13 mouse cellular contexts compared by ENCODE assay signal in genomic region chr3:96486064-96486827, GRCm38 (mm10). TPM values are rescaled to one million over a fixed set of nuclear protein-coding genes. Genes with fewer than 3 reads are reported as not detected.
A peak's percentile ranks its signal among the peaks of the same experiment; 100 is the strongest.
DNase-seq lines count a peak whose midpoint lies in the region; ATAC-seq and TF ChIP-seq lines count a peak whose summit lies in the region.
"Not testable (repeated sequence)": the region's sequence is repeated elsewhere in the genome, so short reads cannot be mapped to it uniquely, and the experiment has no call there.
"Had no signal": no experiment of that assay in that cellular context is flagged by ENCODE, and none has a peak within 500 bp of the region (broad histone marks: within the 10 kb centered on the region; RNA-seq: fewer than 3 reads in every experiment).

No protein-coding gene starts in this region.

- not testable (repeated sequence) for H3K4me3 ChIP-seq in forebrain, embryonic 12.5 days (replicated peaks); heart, embryonic 13.5 days; limb, embryonic 14.5 days (replicated peaks; ENCODE audit: low read length); lung, embryonic 16.5 days (ENCODE audit: low read length); midbrain, postnatal 0 days (ENCODE audit: low read depth, low read length); stomach, postnatal 0 days (ENCODE audit: low read depth, low read length)

- not testable (repeated sequence) for TF ChIP-seq CTCF in midbrain, postnatal 0 days (IDR thresholded peaks at IDR 0.05); stomach, postnatal 0 days (IDR thresholded peaks at IDR 0.05; ENCODE audit: low read depth)

- H3K36me3 ChIP-seq in forebrain, embryonic 12.5 days (replicated peaks); heart, embryonic 13.5 days; limb, embryonic 14.5 days (ENCODE audit: control insufficient read depth, insufficient read depth, low read length); lung, embryonic 16.5 days (ENCODE audit: control insufficient read depth, insufficient read depth, low read length); midbrain, postnatal 0 days (ENCODE audit: insufficient read depth, low read length); stomach, postnatal 0 days (ENCODE audit: control insufficient read depth, insufficient read depth, low read length): not testable (repeated sequence)

- not testable (repeated sequence) for H3K4me2 ChIP-seq in forebrain, embryonic 12.5 days; limb, embryonic 14.5 days (replicated peaks; ENCODE audit: low read depth, low read length, severe bottlenecking); lung, embryonic 16.5 days (ENCODE audit: low read depth, low read length); midbrain, postnatal 0 days (ENCODE audit: low read depth, low read length, poor library complexity, severe bottlenecking); stomach, postnatal 0 days (replicated peaks; ENCODE audit: low read depth)
- H3K4me2 ChIP-seq in heart, embryonic 13.5 days = peak overlapping the region; percentile 47

- H3K9me3 ChIP-seq in forebrain, embryonic 12.5 days; heart, embryonic 13.5 days; limb, embryonic 14.5 days (ENCODE audit: control insufficient read depth, low read length); lung, embryonic 16.5 days (ENCODE audit: control insufficient read depth, low read length); midbrain, postnatal 0 days (ENCODE audit: low read length); stomach, postnatal 0 days (ENCODE audit: control insufficient read depth, low read length): not testable (repeated sequence)

- ATAC-seq in activated CD4-positive, CD25-positive, alpha-beta regulatory T cell, adult 4 months = peak; percentile 33
- ATAC-seq in forebrain, embryonic 12.5 days (ENCODE audit: low FRiP score) = peak; percentile 40
- ATAC-seq in heart, embryonic 13.5 days (ENCODE audit: extremely low read depth, insufficient number of reproducible peaks, low FRiP score, low TSS enrichment) = peak; percentile 42
- peak; percentile 42 for ATAC-seq in inflammation-experienced regulatory T-cells, adult 6 months
- ATAC-seq in limb, embryonic 14.5 days (ENCODE audit: low FRiP score, low read depth) = peak; percentile 59
- ATAC-seq in lung, embryonic 16.5 days (ENCODE audit: low read depth) = peak; percentile 62
- peak; percentile 57 for ATAC-seq in midbrain, postnatal 0 days (ENCODE audit: low FRiP score)
- peak; percentile 51 for ATAC-seq in stomach, postnatal 0 days (ENCODE audit: low FRiP score, low TSS enrichment)

- WGBS in forebrain, embryonic 12.5 days = 0% methylated on average over 3 of the region's 34 CpGs
- 3% methylated on average over 4 of the region's 34 CpGs for WGBS in heart, embryonic 13.5 days
- WGBS in limb, embryonic 14.5 days = 0% methylated on average over 4 of the region's 34 CpGs
- 2% methylated on average over 3 of the region's 34 CpGs for WGBS in lung, embryonic 16.5 days
- 5% methylated on average over 3 of the region's 34 CpGs for WGBS in midbrain, postnatal 0 days
- 9% methylated on average over 3 of the region's 34 CpGs for WGBS in stomach, postnatal 0 days

- peaks cover 28% of the 10 kb centered on the region for H3K27me3 ChIP-seq in forebrain, embryonic 12.5 days
- H3K27me3 ChIP-seq in heart, embryonic 13.5 days (replicated peaks); limb, embryonic 14.5 days (ENCODE audit: control insufficient read depth, insufficient read depth, low read length); lung, embryonic 16.5 days (ENCODE audit: control insufficient read depth, insufficient read depth, low read depth, low read length); midbrain, postnatal 0 days (ENCODE audit: insufficient read depth, low read length); stomach, postnatal 0 days (ENCODE audit: control insufficient read depth, insufficient read depth, low read length): not testable (repeated sequence)

- not testable (repeated sequence) for TF ChIP-seq POLR2A in limb, embryonic 14.5 days (IDR thresholded peaks at IDR 0.05; ENCODE audit: borderline replicate concordance, extremely low read depth, insufficient read depth, insufficient read length)

- H3K4me1 ChIP-seq in forebrain, embryonic 12.5 days; limb, embryonic 14.5 days (ENCODE audit: control insufficient read depth, insufficient read depth, low read length); lung, embryonic 16.5 days (replicated peaks; ENCODE audit: control insufficient read depth, insufficient read depth, low read length); midbrain, postnatal 0 days (ENCODE audit: insufficient read depth, low read length); stomach, postnatal 0 days (replicated peaks; ENCODE audit: control insufficient read depth, insufficient read depth): not testable (repeated sequence)
- H3K4me1 ChIP-seq in heart, embryonic 13.5 days = peaks cover 18% of the 10 kb centered on the region

- TF ChIP-seq EP300 in stomach, postnatal 0 days (optimal IDR thresholded peaks at IDR 0.05) = not testable (repeated sequence)

- not testable (repeated sequence) for H3K27ac ChIP-seq in forebrain, embryonic 12.5 days; heart, embryonic 13.5 days (replicated peaks); limb, embryonic 14.5 days (replicated peaks; ENCODE audit: low read depth, low read length); lung, embryonic 16.5 days (ENCODE audit: low read length); midbrain, postnatal 0 days (ENCODE audit: low read depth, low read length); stomach, postnatal 0 days (replicated peaks)

- not testable (repeated sequence) for H3K9ac ChIP-seq in forebrain, embryonic 12.5 days; heart, embryonic 13.5 days; limb, embryonic 14.5 days (ENCODE audit: low read depth, low read length, severe bottlenecking); lung, embryonic 16.5 days (ENCODE audit: low read length); midbrain, postnatal 0 days (replicated peaks; ENCODE audit: low read length, poor library complexity, severe bottlenecking); stomach, postnatal 0 days (ENCODE audit: low read length)

- not testable (repeated sequence) for DNase-seq in limb, embryonic 14.5 days (ENCODE audit: low spot score); midbrain, postnatal 0 days (ENCODE audit: low spot score); stomach, postnatal 0 days (ENCODE audit: low spot score)

RNA-seq across cellular contexts. Expression of gene BC107364, which starts 34.1 kb away (rescaled TPM):
- polyA plus RNA-seq in activated CD4-positive, CD25-positive, alpha-beta regulatory T cell, adult 4 months (2017; shearing (Covaris generic)) = under 1 TPM in 1 of 2 experiments, not detected in 1; 0.32 TPM
- polyA plus RNA-seq in forebrain, embryonic 12.5 days (2016; fragmentation: Nextera tagmentation; extraction: Ambion mirVana) = not detected in 2 replicates
- polyA plus RNA-seq in heart, embryonic 13.5 days (2015; fragmentation: Nextera tagmentation; extraction: Ambion mirVana) = 0.68 and 0.78 TPM in 2 replicates
- polyA plus RNA-seq in inflammation-experienced regulatory T-cells, adult 6 months (2017; shearing (Covaris generic)) = not detected
- 0.10 TPM in 1 of 2 replicates, not detected in the other for polyA plus RNA-seq in limb, embryonic 14.5 days (2012; rRNA removed)
- 0.40 TPM in 1 of 2 replicates, not detected in the other for polyA plus RNA-seq in limb, embryonic 14.5 days (2014; fragmentation: Nextera tagmentation; extraction: Ambion mirVana)
- polyA plus RNA-seq in lung, embryonic 16.5 days (2015; fragmentation: Nextera tagmentation; extraction: Ambion mirVana) = 0.30 and 0.34 TPM in 2 replicates
- total RNA-seq in midbrain, postnatal 0 days (2014; rRNA removed) = not detected in 2 replicates
- not detected in 2 replicates for polyA plus RNA-seq in midbrain, postnatal 0 days (2015; fragmentation: Nextera tagmentation; extraction: Ambion mirVana)
- 0.18 and 0.36 TPM in 2 replicates for polyA plus RNA-seq in stomach, postnatal 0 days (2015; fragmentation: Nextera tagmentation; extraction: Ambion mirVana)
- total RNA-seq: adrenal gland, postnatal 10 days; heart, adult 18-20 months; left cerebral cortex, postnatal 25 days had no signal
- polyA plus RNA-seq: C2C12; frontal cortex, adult 2 months had no signal

RNA-seq across cellular contexts. Expression of gene Hfe2, which starts 38.7 kb away (rescaled TPM):
- not detected for polyA plus RNA-seq in activated CD4-positive, CD25-positive, alpha-beta regulatory T cell, adult 4 months (2017; shearing (Covaris generic))
- 0.54 and 0.84 TPM in 2 replicates for polyA plus RNA-seq in forebrain, embryonic 12.5 days (2016; fragmentation: Nextera tagmentation; extraction: Ambion mirVana)
- polyA plus RNA-seq in heart, embryonic 13.5 days (2015; fragmentation: Nextera tagmentation; extraction: Ambion mirVana) = 7.4 and 7.5 TPM in 2 replicates
- not detected for polyA plus RNA-seq in inflammation-experienced regulatory T-cells, adult 6 months (2017; shearing (Covaris generic))
- polyA plus RNA-seq in limb, embryonic 14.5 days (2012; rRNA removed) = 21.4 and 26.7 TPM in 2 replicates
- polyA plus RNA-seq in limb, embryonic 14.5 days (2014; fragmentation: Nextera tagmentation; extraction: Ambion mirVana) = 14.6 and 20.5 TPM in 2 replicates
- 0.57 and 1.1 TPM in 2 replicates for polyA plus RNA-seq in lung, embryonic 16.5 days (2015; fragmentation: Nextera tagmentation; extraction: Ambion mirVana)
- total RNA-seq in midbrain, postnatal 0 days (2014; rRNA removed) = 2.0 and 2.1 TPM in 2 replicates
- 2.0 and 2.7 TPM in 2 replicates for polyA plus RNA-seq in midbrain, postnatal 0 days (2015; fragmentation: Nextera tagmentation; extraction: Ambion mirVana)
- polyA plus RNA-seq in stomach, postnatal 0 days (2015; fragmentation: Nextera tagmentation; extraction: Ambion mirVana) = 0.10 and 0.28 TPM in 2 replicates
